Mouse (Mus musculus) myocyte (in vitro differentiated cells): ENCODE results near the gene Ugt2b37. TPM values are rescaled to one million over a fixed set of nuclear protein-coding genes. Genes with fewer than 3 reads are reported as not detected.
"Not testable (repeated sequence)": the region's sequence is repeated elsewhere in the genome, so short reads cannot be mapped to it uniquely, and the experiment has no call there.

Experiments
- H3K27me3 ChIP-seq: one replicate; pipeline ENCODE4 v1.6.1; 2011; ENCODE audit not compliant: control insufficient read depth, insufficient read depth, insufficient read length
- H3K36me3 ChIP-seq: one replicate; pipeline ENCODE4 v1.6.1; 2011; ENCODE audit not compliant: control insufficient read depth, insufficient read depth
- H3K4me2 ChIP-seq: one replicate; pipeline ENCODE4 v1.6.1; 2011; ENCODE audit warnings: low read depth, control low read depth
- H3K4me3 ChIP-seq: one replicate; pipeline ENCODE4 v1.5.1; 2011; ENCODE audit warnings: mild to moderate bottlenecking, control low read depth, moderate library complexity
- H3K79me2 ChIP-seq: one replicate; pipeline ENCODE4 v1.6.1; 2011; ENCODE audit not compliant: control insufficient read depth, insufficient read depth
- H3ac ChIP-seq: one replicate; pipeline ENCODE4 v1.6.1; 2011; ENCODE audit not compliant: control insufficient read depth, insufficient read length
- CEBPB ChIP-seq: IDR thresholded peaks from 2 replicates; pipeline ENCODE4 v1.6.1; 2011; ENCODE audit warnings: mild to moderate bottlenecking, moderate library complexity; ENCODE audit not compliant: poor library complexity, insufficient read depth, severe bottlenecking
- E2F4 ChIP-seq: IDR thresholded peaks from one replicate; pipeline ENCODE4 v1.6.1; 2011; ENCODE audit warnings: mild to moderate bottlenecking, control low read depth, moderate library complexity; ENCODE audit not compliant: insufficient read depth
- MAX ChIP-seq: IDR thresholded peaks from one replicate; pipeline ENCODE4 v1.6.1; 2011; ENCODE audit warnings: low read depth, mild to moderate bottlenecking, control low read depth
- MYOD1 ChIP-seq, 3 experiments: IDR thresholded peaks; one replicate each; pipeline ENCODE4 v1.6.1; 2011; ENCODE audit warnings: control low read depth in 2 of 3, low read depth in 2 of 3, mild to moderate bottlenecking in 2 of 3, moderate library complexity in 1 of 3; ENCODE audit not compliant: insufficient read length in 2 of 3, control insufficient read depth in 1 of 3
- MYOG ChIP-seq, 3 experiments: IDR thresholded peaks; one replicate each; pipeline ENCODE4 v1.6.1; 2011; ENCODE audit warnings: control low read depth in 2 of 3, low read depth in 2 of 3, mild to moderate bottlenecking in 2 of 3; ENCODE audit not compliant: insufficient read length in 2 of 3, control insufficient read depth in 1 of 3, insufficient read depth in 1 of 3
- POLR2A ChIP-seq: IDR thresholded peaks from one replicate; pipeline ENCODE4 v1.6.1; 2011; ENCODE audit warnings: low read depth, mild to moderate bottlenecking, control low read depth, moderate library complexity; ENCODE audit not compliant: insufficient read length
- POLR2AphosphoS2 ChIP-seq: IDR thresholded peaks from one replicate; pipeline ENCODE4 v1.6.1; 2011; ENCODE audit warnings: low read depth, control low read depth; ENCODE audit not compliant: insufficient read length
- SRF ChIP-seq: IDR thresholded peaks from one replicate; pipeline ENCODE4 v1.6.1; 2011; ENCODE audit warnings: low read depth; ENCODE audit not compliant: control insufficient read depth, insufficient read length
- TCF12 ChIP-seq: IDR thresholded peaks from one replicate; pipeline ENCODE4 v1.6.1; 2011; ENCODE audit warnings: mild to moderate bottlenecking, control low read depth; ENCODE audit not compliant: poor library complexity, insufficient read depth, severe bottlenecking
- TCF3 ChIP-seq: IDR thresholded peaks from one replicate; pipeline ENCODE4 v1.6.1; 2011; ENCODE audit warnings: low read depth, control low read depth; ENCODE audit not compliant: insufficient read length
- USF1 ChIP-seq: IDR thresholded peaks from one replicate; pipeline ENCODE4 v1.6.1; 2011; ENCODE audit warnings: low read depth, mild to moderate bottlenecking, control low read depth, moderate library complexity
- polyA plus RNA-seq: library from polyadenylated mRNA; unstranded; fragments of >200 nt; fragmentation: generic; extraction: Trizol; gene quantifications from one replicate; pipeline ENCODE4 v1.2.1, GENCODE M21; 2012; ENCODE audit warnings: missing spikeins

The Ugt2b37 gene
- polyA plus RNA-seq: not detected

- not testable (repeated sequence) for H3K79me2 ChIP-seq, H3K27me3 ChIP-seq, H3K4me2 ChIP-seq, H3K36me3 ChIP-seq, H3ac ChIP-seq, H3K4me3 ChIP-seq
Measured at GRCm38 (mm10) chr5:87254676-87255075, at the start of gene Ugt2b37. Gene Ugt2b37 (minus strand): TSS chr5:87254804.

DNA sequence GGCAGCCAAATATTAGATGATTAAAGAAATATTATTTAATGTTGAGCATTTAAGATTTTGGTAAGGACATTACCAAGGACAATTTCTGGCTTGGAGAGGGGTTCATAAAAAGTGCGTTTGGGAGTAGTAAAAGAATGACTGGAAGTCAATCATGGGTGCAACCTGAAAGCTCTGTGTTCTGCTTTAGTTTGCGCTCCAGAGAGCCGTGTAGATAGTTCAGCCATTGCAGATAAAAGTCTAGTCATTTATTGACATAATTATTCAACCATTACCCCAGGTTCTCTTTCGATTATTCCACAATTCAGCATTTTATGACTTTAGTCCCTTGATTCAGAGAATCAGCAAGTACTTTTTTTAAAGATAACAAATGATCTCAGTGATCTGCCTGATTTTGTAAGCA lies 31.6 kb upstream of the Ugt2b37 start:
- not testable (repeated sequence) for H3K4me2 ChIP-seq, H3K27me3 ChIP-seq, H3ac ChIP-seq, H3K79me2 ChIP-seq, H3K36me3 ChIP-seq, H3K4me3 ChIP-seq

- H3K36me3 ChIP-seq, H3K27me3 ChIP-seq, H3K79me2 ChIP-seq, H3ac ChIP-seq, H3K4me2 ChIP-seq, H3K4me3 ChIP-seq: not testable (repeated sequence)
Measured at GRCm38 (mm10) chr5:87275986-87276385, 21.4 kb upstream of the Ugt2b37 start.

- Histone ChIP-seq H3K27me3 (no peaks in the 10 kb centered on the region), H3ac (no peak overlapping the region), H3K79me2 (no peaks in the 10 kb centered on the region), H3K36me3 (no peaks in the 10 kb centered on the region), H3K4me2 (no peak overlapping the region), H3K4me3 (no peak overlapping the region)
- TF ChIP-seq POLR2A (no peak), TCF12 (no peak)
Measured at GRCm38 (mm10) chr5:87275581-87275980, 21.0 kb upstream of the Ugt2b37 start.

GRCm38 (mm10) chr5:87255831-87256230 lies 1.2 kb upstream of the Ugt2b37 start:
- Histone ChIP-seq H3K4me3 (no peak overlapping the region), H3K4me2 (no peak overlapping the region), H3K79me2 (no peaks in the 10 kb centered on the region), H3K27me3 (no peaks in the 10 kb centered on the region), H3K36me3 (no peaks in the 10 kb centered on the region), H3ac (no peak overlapping the region)
- TF ChIP-seq SRF (no peak), TCF3 (no peak), POLR2AphosphoS2 (no peak), MYOG (IDR thresholded peaks at IDR 0.05; ENCODE audit: control insufficient read depth in 1 of 3, insufficient read depth in 1 of 3, insufficient read length in 2 of 3, low read depth in 2 of 3) (no peak), TCF12 (no peak), E2F4 (no peak), USF1 (no peak), MYOD1 (IDR thresholded peaks at IDR 0.05; ENCODE audit: control insufficient read depth in 1 of 3, insufficient read length in 2 of 3, low read depth in 2 of 3) (no peak), POLR2A (no peak), CEBPB (no peak), MAX (no peak)

DNA sequence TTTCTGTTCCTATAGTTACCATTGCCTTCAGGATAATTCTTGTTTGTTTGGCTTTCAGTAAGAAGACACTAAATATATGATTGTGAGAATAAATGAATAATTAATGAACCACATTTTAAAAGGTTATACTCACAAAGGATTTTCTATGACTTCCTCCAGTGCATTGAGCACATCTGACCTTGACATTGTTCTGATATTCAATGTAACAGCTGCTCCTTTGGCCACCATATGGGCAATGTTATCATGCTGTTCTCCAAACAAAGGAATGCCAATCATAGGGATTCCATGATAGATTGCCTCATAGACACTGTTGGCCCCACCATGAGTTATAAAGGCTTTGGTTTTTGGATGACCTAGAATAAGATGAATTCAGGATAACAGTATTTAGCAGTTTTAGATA lies 12.5 kb downstream of the Ugt2b37 start:
- not testable (repeated sequence) for H3ac ChIP-seq, H3K36me3 ChIP-seq, H3K79me2 ChIP-seq, H3K4me3 ChIP-seq, H3K4me2 ChIP-seq, H3K27me3 ChIP-seq

DNA sequence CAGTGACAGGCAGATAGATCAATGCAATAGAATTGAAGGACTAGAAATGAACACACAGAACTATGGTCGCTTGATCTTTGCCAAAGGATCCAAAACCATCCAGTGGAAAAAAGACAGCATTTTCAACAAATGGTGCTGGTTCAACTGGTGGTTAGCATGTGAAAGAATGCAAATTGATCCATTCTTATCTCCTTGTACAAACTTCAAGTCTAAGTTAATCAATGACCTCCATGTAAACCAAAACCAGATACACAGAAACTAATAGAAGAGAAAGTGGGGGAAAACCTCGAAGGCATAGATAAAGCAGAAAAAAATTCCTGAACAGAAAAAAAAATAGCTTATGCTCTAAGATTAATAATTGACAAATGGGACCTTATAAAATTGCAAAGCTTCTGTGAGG lies 58.2 kb downstream of the Ugt2b37 start:
- not testable (repeated sequence) for H3ac ChIP-seq, H3K79me2 ChIP-seq, H3K4me3 ChIP-seq, H3K27me3 ChIP-seq, H3K4me2 ChIP-seq, H3K36me3 ChIP-seq

Other genes with a start within 250 kb of the Ugt2b37 start
- not detected for gene Ugt2b36, start 162.2 kb downstream of the Ugt2b37 start, polyA plus RNA-seq
- not detected for gene Ugt2b5, start 114.5 kb downstream of the Ugt2b37 start, polyA plus RNA-seq
- gene Ugt2a3, start 82.4 kb upstream of the Ugt2b37 start, polyA plus RNA-seq: not detected
- gene Ugt2b38, start 169.4 kb upstream of the Ugt2b37 start, polyA plus RNA-seq: not detected
- not detected for gene Ugt2a2, start 227.5 kb upstream of the Ugt2b37 start, polyA plus RNA-seq
- gene Gm43638, start 232.0 kb upstream of the Ugt2b37 start, polyA plus RNA-seq: not detected
- gene Ugt2a1, start 236.1 kb upstream of the Ugt2b37 start, polyA plus RNA-seq: not detected